Mouse (Mus musculus) megakaryocyte, adult 5-6 weeks (primary cell): ENCODE data around the gene Ccr1. TPM values are rescaled to one million over a fixed set of nuclear protein-coding genes. Genes with fewer than 3 reads are reported as not detected.

Source experiments
- ATAC-seq: 2 replicates; pipeline ENCODE4 v1.8.0; 2016; ENCODE audit warnings: mild to moderate bottlenecking, inconsistent platforms; ENCODE audit not compliant: poor library complexity, severe bottlenecking
- total RNA-seq, 2 experiments: library from RNA; stranded (forward) in 1 of 2; stranded (reverse) in 1 of 2; fragments of 153-499, 151-499 nt in 1 of 2; fragments of 221-1000, 200-1000 nt in 1 of 2; gene quantifications; 2 replicates each; pipeline versions ENCODE4 v1.2.3 to v1.2.4; 2015 to 2017

The Ccr1 gene
- total RNA-seq, 2 experiments from 2014 or later = 94.4 to 127 TPM

- ATAC-seq = peak; percentile 38; the same call in 1 of the 2 replicates
Measured at GRCm38 (mm10) chr9:123957911-123958413, 10.5 kb downstream of the Ccr1 start.

GRCm38 (mm10) chr9:123956892-123957291 is 11.6 kb downstream of the Ccr1 start:
- ATAC-seq = no peak

GRCm38 (mm10) chr9:123953551-123953950 is 14.9 kb downstream of the Ccr1 start:
- ATAC-seq = peak; percentile 57

- ATAC-seq = peak; percentile 55
Measured at GRCm38 (mm10) chr9:123951176-123951575, 17.3 kb downstream of the Ccr1 start.

GRCm38 (mm10) chr9:123949432-123949831 is 19.1 kb downstream of the Ccr1 start:
- ATAC-seq = peak; percentile 54

- ATAC-seq = no peak
Measured at GRCm38 (mm10) chr9:123947815-123948214, 20.7 kb downstream of the Ccr1 start.

- peak; percentile 61 for ATAC-seq
Measured at GRCm38 (mm10) chr9:123942025-123942424, 26.5 kb downstream of the Ccr1 start.

GRCm38 (mm10) chr9:123941316-123941715 is 27.2 kb downstream of the Ccr1 start:
- ATAC-seq = peak; percentile 51

GRCm38 (mm10) chr9:123940628-123941027 is 27.9 kb downstream of the Ccr1 start:
- no peak for ATAC-seq

GRCm38 (mm10) chr9:123940168-123940567 is 28.3 kb downstream of the Ccr1 start:
- ATAC-seq = no peak

- ATAC-seq = peak; percentile 43
Measured at GRCm38 (mm10) chr9:123937989-123938388, 30.5 kb downstream of the Ccr1 start.

GRCm38 (mm10) chr9:123936604-123937280 is 31.8 kb downstream of the Ccr1 start:
- ATAC-seq = peak; percentile 56

GRCm38 (mm10) chr9:123935776-123936175 is 32.7 kb downstream of the Ccr1 start:
- ATAC-seq = no peak

GRCm38 (mm10) chr9:123935346-123935745 is 33.1 kb downstream of the Ccr1 start:
- no peak for ATAC-seq

GRCm38 (mm10) chr9:123933716-123934445 is 34.6 kb downstream of the Ccr1 start:
- no peak for ATAC-seq

GRCm38 (mm10) chr9:123932911-123933675 is 35.4 kb downstream of the Ccr1 start:
- no peak for ATAC-seq

GRCm38 (mm10) chr9:123931761-123932700 is 36.5 kb downstream of the Ccr1 start:
- ATAC-seq = peak; percentile 43

GRCm38 (mm10) chr9:123930926-123931325 is 37.6 kb downstream of the Ccr1 start:
- no peak for ATAC-seq

- ATAC-seq = no peak
Measured at GRCm38 (mm10) chr9:123930476-123930875, 38.0 kb downstream of the Ccr1 start.

GRCm38 (mm10) chr9:123929936-123930335 is 38.6 kb downstream of the Ccr1 start:
- ATAC-seq = no peak
